Mouse (Mus musculus): ENCODE data around the gene Gm28845. TPM values are rescaled to one million over a fixed set of nuclear protein-coding genes. Genes with fewer than 3 reads are reported as not detected.

Gene Gm28845
- not detected for polyA plus RNA-seq (2017; shearing (Covaris generic))

GRCm38 (mm10) chr1:65119438-65119837 lies at the start of gene Gm28845:
TSS of gene Gm28845 (minus strand) at chr1:65119558.

GRCm38 (mm10) chr1:65122574-65123372 lies 3.4 kb upstream of the Gm28845 start, which contains the start of gene D630023F18Rik:
TSS of gene D630023F18Rik (minus strand) at chr1:65123214.

GRCm38 (mm10) chr1:65103273-65103672 lies 16.1 kb downstream of the Gm28845 start, which contains the start of gene Cryga:
TSS of gene Cryga (minus strand) at chr1:65103373.

GRCm38 (mm10) chr1:65082188-65082587 lies 37.2 kb downstream of the Gm28845 start, which contains the start of gene Crygb:
TSS of gene Crygb (minus strand) at chr1:65082288.

GRCm38 (mm10) chr1:65073589-65073988 lies 45.8 kb downstream of the Gm28845 start, which contains the start of gene Crygc:
TSS of gene Crygc (minus strand) at chr1:65073689.

GRCm38 (mm10) chr1:65063352-65063751 lies 56.0 kb downstream of the Gm28845 start, which contains the start of gene Crygd:
TSS of gene Crygd (minus strand) at chr1:65063452.

GRCm38 (mm10) chr1:65050952-65051351 lies 68.4 kb downstream of the Gm28845 start, which contains the start of gene Cryge:
TSS of gene Cryge (minus strand) at chr1:65051149.

Other genes with a start within 250 kb of the Gm28845 start
- 36.3 TPM for gene Plekhm3, start 162.7 kb downstream of the Gm28845 start, polyA plus RNA-seq (2017; shearing (Covaris generic))
- gene Akr1cl, start 86.8 kb downstream of the Gm28845 start, polyA plus RNA-seq (2017; shearing (Covaris generic)), result 0.52 TPM
- gene Cryge, start 68.4 kb downstream of the Gm28845 start, polyA plus RNA-seq (2017; shearing (Covaris generic)), result not detected
- gene Crygd, start 56.1 kb downstream of the Gm28845 start, polyA plus RNA-seq (2017; shearing (Covaris generic)), result not detected
- gene Crygc, start 45.9 kb downstream of the Gm28845 start, polyA plus RNA-seq (2017; shearing (Covaris generic)), result not detected
- not detected for gene Crygb, start 37.3 kb downstream of the Gm28845 start, polyA plus RNA-seq (2017; shearing (Covaris generic))
- not detected for gene Cryga, start 16.2 kb downstream of the Gm28845 start, polyA plus RNA-seq (2017; shearing (Covaris generic))
- gene D630023F18Rik, start 3.7 kb upstream of the Gm28845 start, polyA plus RNA-seq (2017; shearing (Covaris generic)), result not detected
- gene Idh1, start 66.9 kb upstream of the Gm28845 start, polyA plus RNA-seq (2017; shearing (Covaris generic)), result 3.5 TPM
- 22.2 TPM for gene Pikfyve, start 67.1 kb upstream of the Gm28845 start, polyA plus RNA-seq (2017; shearing (Covaris generic))
- not detected for gene Pth2r, start 162.5 kb upstream of the Gm28845 start, polyA plus RNA-seq (2017; shearing (Covaris generic))